Mouse (Mus musculus): ENCODE measurements around the gene Sfswap.

DNA sequence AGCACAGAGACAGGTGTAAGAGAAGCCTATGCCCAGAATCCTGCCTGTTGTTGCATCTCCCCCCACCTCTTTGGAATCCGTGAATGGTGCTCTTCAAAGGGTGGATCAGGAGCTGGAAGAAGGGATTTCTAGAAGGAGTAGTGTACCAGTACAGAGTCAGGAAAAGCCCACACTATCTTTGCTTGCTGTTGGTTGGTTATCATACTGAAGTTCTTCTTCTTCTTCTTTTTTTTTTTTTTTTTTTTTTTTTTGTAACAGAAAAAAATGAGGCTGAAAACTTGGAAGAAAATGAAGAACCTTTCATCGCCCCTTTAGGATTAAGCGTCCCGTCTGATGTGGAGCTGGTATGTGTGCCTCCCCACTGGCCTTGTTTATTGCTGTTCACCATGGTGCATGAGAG is 5.9 kb downstream of the Sfswap start:
- TF ChIP-seq NELFE (IDR thresholded peaks at IDR 0.05; ENCODE audit: low read depth, low read length) (no peak), MXI1 (IDR thresholded peaks at IDR 0.05; ENCODE audit: low read depth, low read length) (no peak), TAL1 (IDR thresholded peaks at IDR 0.05; ENCODE audit: low read length) (no peak), POLR2A (IDR thresholded peaks at IDR 0.05; ENCODE audit: control insufficient read depth in 1 of 2, insufficient read depth in 1 of 2, low read depth in 1 of 2, low read length in 2 of 2, poor library complexity in 1 of 2) (no peak), CTCF (IDR thresholded peaks at IDR 0.05 in 2 of 3, conservative IDR thresholded peaks at IDR 0.05 in 1 of 3; ENCODE audit: control insufficient read depth in 1 of 3, insufficient read depth in 1 of 3, low read depth in 2 of 3, low read length in 3 of 3, poor library complexity in 1 of 3, severe bottlenecking in 1 of 3) (no peak), GATA1 (IDR thresholded peaks at IDR 0.05; ENCODE audit: low read depth, low read length) (no peak), POLR2AphosphoS2 (IDR thresholded peaks at IDR 0.05; ENCODE audit: low read length) (no peak), JUND (IDR thresholded peaks at IDR 0.05; ENCODE audit: low read depth, low read length) (no peak), EP300 (IDR thresholded peaks at IDR 0.05; ENCODE audit: low read depth in 1 of 2, low read length in 2 of 2) (no peak; a peak in 1 of 4 replicates), TCF12 (IDR thresholded peaks at IDR 0.05; ENCODE audit: low read depth, low read length) (no peak), MAFK (IDR thresholded peaks at IDR 0.05; ENCODE audit: borderline replicate concordance, low read depth, low read length) (no peak), CHD2 (IDR thresholded peaks at IDR 0.05; ENCODE audit: low read length) (no peak), ZNF384 (IDR thresholded peaks at IDR 0.05; ENCODE audit: low read depth, low read length) (peak; percentile 90)
